In the genomic region with DNA sequence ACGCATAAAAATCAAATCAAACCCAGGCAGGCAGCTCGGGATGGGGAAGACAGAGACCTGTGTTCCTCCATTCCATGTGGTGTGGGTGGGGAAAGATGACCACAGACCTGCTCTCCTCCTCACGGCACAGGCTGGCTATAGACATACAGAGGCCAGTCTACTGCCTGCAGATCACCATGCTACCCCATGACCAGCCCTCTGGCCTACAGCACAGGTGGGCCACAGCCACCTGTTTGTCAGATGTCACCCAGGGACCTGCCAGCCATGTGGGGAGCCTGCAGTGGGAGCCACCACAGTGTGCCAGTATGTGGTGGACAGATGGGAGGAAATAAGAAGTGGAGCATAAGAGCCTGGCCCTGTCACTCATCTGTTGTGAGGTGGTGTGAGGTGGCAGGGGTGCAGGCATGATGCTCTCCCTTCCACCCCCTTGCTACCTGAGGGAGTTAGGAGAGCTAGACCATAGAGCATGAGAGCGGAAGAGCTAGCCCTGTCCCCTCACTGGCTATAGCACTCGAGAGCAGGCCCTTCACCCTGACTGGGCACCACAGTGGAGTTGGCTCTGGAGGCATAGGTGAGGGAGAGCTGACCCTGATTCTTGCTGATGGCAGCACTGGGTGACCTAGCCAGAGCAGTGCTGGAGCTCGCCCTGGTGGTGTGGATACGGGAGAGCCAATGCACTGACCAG, we compare ENCODE assay signal across 21 mouse cellular contexts.
DNase-seq lines count a peak whose midpoint lies in the region; ATAC-seq lines count a peak whose summit lies in the region.
"Had no signal": no experiment of that assay in that cellular context is flagged by ENCODE, and none has a peak within 500 bp of the region (broad histone marks: within the 10 kb centered on the region; RNA-seq: fewer than 3 reads in every experiment).

No protein-coding gene starts in this region.

- no peak overlapping the region for H3K4me2 ChIP-seq in hindbrain, embryonic 14.5 days (replicated peaks)
- H3K4me2 ChIP-seq: hindbrain, embryonic 15.5 days; limb, embryonic 15.5 days; lung, embryonic 15.5 days; midbrain, embryonic 15.5 days; neural tube, embryonic 13.5 days; stomach, embryonic 15.5 days had no signal

- 95% methylated on average over 7 of the region's 7 CpGs for WGBS in hindbrain, embryonic 14.5 days

- no peak overlapping the region for H3K4me3 ChIP-seq in hindbrain, embryonic 14.5 days (replicated peaks; ENCODE audit: low read length)
- H3K4me3 ChIP-seq: hindbrain, embryonic 15.5 days; limb, embryonic 15.5 days; lung, embryonic 15.5 days; megakaryocyte, embryonic 14.5 days; midbrain, embryonic 15.5 days; myocyte; neural tube, embryonic 13.5 days; stomach, embryonic 15.5 days had no signal

- ATAC-seq in hindbrain, embryonic 14.5 days (ENCODE audit: low FRiP score), result no peak
- ATAC-seq: midbrain, embryonic 15.5 days had no signal

- H3K9ac ChIP-seq in hindbrain, embryonic 14.5 days, result no peak overlapping the region
- H3K9ac ChIP-seq: hindbrain, embryonic 15.5 days; limb, embryonic 15.5 days; liver, embryonic 14.5 days; lung, embryonic 15.5 days; midbrain, embryonic 15.5 days; neural tube, embryonic 13.5 days; stomach, embryonic 15.5 days had no signal

- H3K9me3 ChIP-seq in hindbrain, embryonic 14.5 days (ENCODE audit: control insufficient read depth, low read length), result no peaks in the 10 kb centered on the region
- H3K9me3 ChIP-seq: hindbrain, embryonic 15.5 days; limb, embryonic 15.5 days; lung, embryonic 15.5 days; megakaryocyte, embryonic 14.5 days; midbrain, embryonic 15.5 days; neural tube, embryonic 13.5 days; stomach, embryonic 15.5 days had no signal

- peak; percentile 75 for DNase-seq in heart, adult 11 months
- DNase-seq in heart, adult 18-20 months, result no peak
- peak; percentile 34 for DNase-seq in testis, postnatal 10 days (ENCODE audit: low spot score)
- no peak for DNase-seq in testis, postnatal 14 days (ENCODE audit: low spot score)
- peak; percentile 50 for DNase-seq in cerebellum, postnatal 25 days
- no peak for DNase-seq in hindbrain, embryonic 14.5 days (ENCODE audit: low spot score)
- no peak for DNase-seq in T-cell, adult 2 months (ENCODE audit: low spot score)
- DNase-seq: gastrocnemius, postnatal 25 days; heart, postnatal 4 days; kidney, adult 9 months; left cerebral cortex, postnatal 4 days; lung, postnatal 36 days had no signal

- H3K36me3 ChIP-seq in hindbrain, embryonic 14.5 days (replicated peaks; ENCODE audit: control insufficient read depth, insufficient read depth), result no peaks in the 10 kb centered on the region
- H3K36me3 ChIP-seq: hindbrain, embryonic 15.5 days; limb, embryonic 15.5 days; lung, embryonic 15.5 days; midbrain, embryonic 15.5 days; neural tube, embryonic 13.5 days; stomach, embryonic 15.5 days had no signal

- 0 out of 2 replicates have a peak, but pooled peaks cover 6% of the 10 kb centered on the region for H3K4me1 ChIP-seq in hindbrain, embryonic 14.5 days (replicated peaks; ENCODE audit: control insufficient read depth, insufficient read depth, low read length)
- H3K4me1 ChIP-seq: hindbrain, embryonic 15.5 days; limb, embryonic 15.5 days; lung, embryonic 15.5 days; megakaryocyte, embryonic 14.5 days; midbrain, embryonic 15.5 days; neural tube, embryonic 13.5 days; stomach, embryonic 15.5 days had no signal

- H3K27ac ChIP-seq in hindbrain, embryonic 14.5 days, result no peak overlapping the region
- H3K27ac ChIP-seq: hindbrain, embryonic 15.5 days; limb, embryonic 15.5 days; liver, embryonic 14.5 days; lung, embryonic 15.5 days; midbrain, embryonic 15.5 days; neural tube, embryonic 13.5 days; stomach, embryonic 15.5 days had no signal

- H3K27me3 ChIP-seq in hindbrain, embryonic 14.5 days (ENCODE audit: control insufficient read depth, insufficient read depth, low read length), result no peaks in the 10 kb centered on the region
- H3K27me3 ChIP-seq: hindbrain, embryonic 15.5 days; limb, embryonic 15.5 days; lung, embryonic 15.5 days; megakaryocyte, embryonic 14.5 days; midbrain, embryonic 15.5 days; neural tube, embryonic 13.5 days; stomach, embryonic 15.5 days had no signal

Comparison
In these comparisons a context has a peak if more than half of its experiments do, and no peak if none do; other contexts are left out.
1. DNase-seq: peak in heart, adult 11 months (single experiment), testis, postnatal 10 days (single experiment) and cerebellum, postnatal 25 days (2 of 2); none in heart, adult 18-20 months (0 of 2), testis, postnatal 14 days (single experiment), hindbrain, embryonic 14.5 days (single experiment) and T-cell, adult 2 months (single experiment).